Mouse (Mus musculus): ENCODE measurements around the gene Dnajb13.

Dnajb13 gene

DNA sequence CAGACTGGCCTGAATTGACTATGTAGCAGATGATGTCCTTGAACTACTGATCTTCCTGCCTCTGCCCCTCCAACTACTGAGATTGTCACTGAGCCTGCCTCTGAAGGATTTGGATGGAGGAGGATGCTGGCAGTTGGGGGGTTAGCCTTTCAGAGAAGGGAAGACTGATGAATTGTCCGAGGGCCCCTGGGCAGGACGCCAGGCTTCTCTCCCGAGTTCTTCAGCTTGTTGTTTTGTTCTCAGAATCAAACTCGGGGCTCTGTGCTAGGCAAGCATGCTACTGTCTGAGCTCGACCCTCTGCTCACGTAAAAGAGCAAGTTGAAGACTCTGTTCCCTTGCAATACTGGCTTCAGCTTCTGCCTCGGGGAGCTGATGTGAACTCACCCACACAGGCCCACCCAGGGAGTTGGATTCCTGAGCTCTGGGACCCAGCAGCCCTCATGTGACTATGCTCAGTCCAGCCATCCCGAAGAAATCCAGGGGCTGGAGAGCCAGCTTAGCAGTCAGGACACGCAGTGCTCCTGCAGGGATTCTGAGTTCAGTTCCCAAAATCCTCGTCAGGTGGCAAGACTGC, 26.2 kb downstream of the Dnajb13 start:
- no peak for DNase-seq (ENCODE audit: low read depth, low spot score)

DNA sequence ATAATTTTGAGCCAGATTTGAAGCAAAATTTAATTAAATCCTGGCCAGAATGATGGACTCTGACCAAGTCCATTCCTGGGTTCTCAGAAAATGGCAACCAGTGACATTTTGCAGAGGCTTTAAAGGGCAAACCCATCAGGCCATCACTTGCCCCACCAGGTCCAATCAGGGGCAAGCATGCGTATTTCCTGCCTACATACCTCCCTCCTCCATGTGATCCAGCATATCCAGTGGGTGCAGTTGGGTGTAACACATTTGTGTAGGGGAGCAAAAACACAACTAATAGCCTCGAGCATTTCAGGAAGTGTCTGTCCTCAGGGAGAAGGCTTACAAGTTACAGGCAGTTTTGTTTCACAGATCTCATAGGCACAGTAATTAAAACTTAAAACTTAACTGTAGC, 27.5 kb downstream of the Dnajb13 start:
- no peak for DNase-seq (ENCODE audit: low read depth, low spot score)

DNA sequence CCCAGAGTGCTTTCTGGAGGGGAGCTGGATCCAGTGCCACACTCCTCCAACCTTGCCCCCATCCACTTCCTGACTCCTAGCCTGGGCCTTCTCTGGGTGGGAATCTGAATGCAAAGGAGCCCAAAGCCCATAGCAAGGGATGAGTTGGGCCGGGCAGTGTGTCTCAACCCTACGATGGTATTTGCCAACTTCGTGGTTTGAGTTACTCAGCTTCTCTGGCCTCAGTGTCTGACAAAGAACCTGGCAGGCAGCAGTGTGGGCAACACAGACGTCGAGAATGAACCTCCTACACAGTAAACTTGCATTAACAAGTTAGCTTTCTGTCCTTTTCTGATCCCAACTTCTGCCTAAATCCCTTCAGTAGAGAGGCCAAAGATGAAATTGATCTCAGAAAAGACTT, 30.3 kb downstream of the Dnajb13 start:
- DNase-seq (ENCODE audit: low read depth, low spot score), result peak; percentile 74

DNA sequence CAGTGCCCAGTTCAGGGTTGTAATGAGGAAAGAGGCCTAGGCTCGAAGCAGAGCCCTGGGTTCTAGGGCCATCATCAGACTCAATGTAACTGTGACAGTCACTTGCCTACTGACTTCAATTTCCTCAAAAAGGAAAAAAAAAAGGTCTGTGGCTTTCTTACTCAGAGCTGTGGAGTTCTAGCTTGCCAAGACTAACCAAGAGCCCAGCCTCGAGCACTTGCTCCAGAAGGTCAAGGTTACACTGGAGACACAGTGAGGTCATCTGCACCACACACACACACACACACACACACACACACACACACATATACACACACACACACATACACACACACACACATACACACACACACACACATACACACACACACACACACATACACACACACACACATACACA, 32.7 kb downstream of the Dnajb13 start:
- peak; percentile 34 for DNase-seq (ENCODE audit: low read depth, low spot score)

DNA sequence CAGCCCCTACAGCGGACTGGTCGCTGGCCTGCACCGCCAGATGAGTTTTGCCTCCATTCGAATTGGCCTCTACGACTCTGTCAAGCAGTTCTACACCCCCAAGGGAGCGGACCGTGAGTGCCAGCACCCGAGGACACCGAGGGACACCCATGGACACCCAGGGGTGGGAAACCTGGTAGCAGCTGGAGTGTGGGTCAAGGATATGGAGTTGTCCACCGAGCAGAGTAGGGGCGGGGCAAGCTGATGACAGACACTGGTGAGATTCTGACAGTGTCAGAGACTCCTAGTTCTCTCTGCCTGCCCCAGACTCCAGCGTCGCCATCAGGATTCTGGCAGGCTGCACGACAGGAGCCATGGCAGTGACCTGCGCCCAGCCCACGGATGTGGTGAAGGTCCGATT, 34.6 kb downstream of the Dnajb13 start:
- no peak for DNase-seq (ENCODE audit: low read depth, low spot score)

DNA sequence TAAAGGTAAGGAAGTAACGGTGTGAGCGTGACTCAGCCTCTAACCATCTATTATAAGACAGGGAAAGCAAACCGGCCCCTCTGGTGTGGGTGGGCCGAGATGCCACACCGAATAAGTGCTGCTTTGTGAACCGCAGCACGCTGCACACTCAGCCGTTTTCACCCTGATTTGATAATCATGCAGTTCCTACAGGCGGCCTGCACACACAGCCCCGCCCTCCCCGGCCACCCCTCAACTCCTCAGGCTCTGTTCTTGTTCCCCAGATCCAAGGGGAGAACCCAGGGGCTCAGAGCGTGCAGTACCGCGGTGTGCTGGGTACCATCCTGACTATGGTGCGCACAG, 35.0 kb downstream of the Dnajb13 start:
- DNase-seq (ENCODE audit: low read depth, low spot score), result no peak

DNA sequence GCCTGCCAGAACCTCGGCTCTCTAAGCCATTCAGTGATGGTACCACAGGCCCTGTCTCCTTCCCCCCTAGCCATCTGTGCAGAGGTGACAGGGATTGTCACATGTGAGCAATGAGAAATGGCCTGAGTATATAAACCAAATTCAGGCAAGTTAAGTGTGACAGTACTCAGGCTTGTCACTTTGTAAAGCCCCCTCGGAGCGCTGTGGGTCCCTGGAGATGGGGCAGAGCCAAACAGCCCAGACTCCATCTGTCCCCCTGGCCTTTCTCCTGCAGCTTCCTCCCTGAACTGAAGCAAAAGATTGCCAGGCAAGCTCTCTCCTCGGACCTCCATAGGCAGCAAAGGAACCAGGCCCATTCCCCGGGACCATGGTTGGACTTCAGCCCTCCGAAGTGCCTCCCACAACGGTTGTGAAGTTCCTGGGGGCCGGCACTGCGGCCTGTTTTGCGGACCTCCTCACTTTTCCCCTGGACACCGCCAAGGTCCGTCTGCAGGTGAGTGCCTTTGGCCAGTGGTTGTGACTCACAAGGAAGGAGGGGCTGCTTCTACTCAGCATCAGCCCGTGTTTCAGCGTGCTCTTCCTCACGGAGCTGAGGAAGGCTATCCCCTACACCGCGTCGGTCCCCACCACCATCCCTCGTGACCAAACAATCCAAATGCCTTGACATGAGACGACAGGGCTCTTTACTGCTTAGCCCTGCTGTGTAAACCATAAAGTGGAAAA, 35.5 kb downstream of the Dnajb13 start:
- no peak for DNase-seq (ENCODE audit: low read depth, low spot score)

DNA sequence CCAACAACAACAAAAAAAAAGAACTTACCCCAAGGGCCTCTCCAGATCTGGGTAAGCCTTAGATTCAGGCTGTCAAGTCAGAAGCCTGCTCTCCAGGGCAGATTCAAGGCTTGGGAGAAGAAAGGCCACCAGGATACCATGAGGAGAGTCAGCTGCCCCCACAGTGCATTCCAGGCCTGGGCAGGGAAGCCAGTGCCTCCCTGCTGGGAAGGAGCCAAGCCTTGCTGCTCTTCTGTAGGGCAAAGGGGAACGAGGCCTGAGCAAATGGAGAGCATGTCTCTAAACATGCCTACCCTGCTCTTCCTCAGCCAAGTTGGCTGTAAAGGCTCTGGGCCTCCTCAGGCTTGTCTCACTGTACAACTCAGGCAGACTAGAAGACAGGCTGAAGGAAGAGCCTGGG, 40.1 kb downstream of the Dnajb13 start:
- DNase-seq (ENCODE audit: low read depth, low spot score), result peak; percentile 74

DNA sequence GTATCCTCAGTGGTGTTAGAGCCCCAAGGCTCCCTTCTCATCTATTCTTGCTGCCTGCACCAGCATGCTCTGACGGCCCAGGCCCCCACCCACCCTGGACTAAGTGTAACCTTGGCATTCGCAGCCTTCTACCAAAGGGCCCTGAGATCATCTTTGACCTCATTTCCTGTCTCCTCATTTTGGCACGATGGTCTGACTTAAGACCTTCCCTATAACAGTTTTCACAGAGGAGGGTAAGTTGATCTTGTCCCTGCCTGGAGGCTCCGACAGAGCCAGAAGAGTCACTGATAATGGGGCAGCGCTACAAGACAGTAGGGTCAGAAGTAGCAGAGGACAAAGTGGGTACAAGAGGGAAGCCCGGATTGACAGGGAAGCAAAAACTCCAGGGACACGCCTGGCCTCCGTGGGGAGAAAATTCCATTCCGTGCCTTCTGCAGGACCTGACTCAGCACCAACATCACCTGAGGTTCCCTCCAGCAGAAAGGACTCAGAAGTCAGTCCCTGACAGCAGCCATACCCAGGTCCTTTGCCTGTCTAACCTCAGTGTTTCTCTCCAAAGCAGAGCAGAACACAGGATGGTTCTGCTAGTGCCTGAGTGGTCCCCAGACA, 40.8 kb downstream of the Dnajb13 start:
- peak; percentile 12 for DNase-seq (ENCODE audit: low read depth, low spot score)

DNA sequence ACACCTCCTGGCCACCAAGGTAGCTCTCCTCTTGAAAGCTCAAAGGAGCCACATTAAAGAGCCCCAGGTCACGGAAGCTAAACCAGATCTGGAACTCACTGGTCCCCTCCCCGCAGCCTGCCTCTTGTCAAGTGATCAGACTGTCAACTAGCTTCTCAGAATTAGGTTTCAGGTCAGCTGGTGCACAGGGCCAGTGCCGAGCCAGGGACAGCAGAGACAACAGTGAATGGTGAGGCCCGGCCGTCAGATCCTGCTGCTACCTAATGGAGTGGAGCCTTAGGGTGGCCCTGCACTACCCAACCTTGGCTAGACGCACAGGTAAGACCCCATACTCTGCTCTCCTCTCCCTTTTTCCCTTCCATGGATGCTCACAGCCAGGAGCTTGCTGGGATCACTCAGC, 42.0 kb downstream of the Dnajb13 start, which contains the start of gene Ucp3:
Ucp3 (plus strand) TSS at position 214 of the 400 bp plus-strand sequence.
- DNase-seq (ENCODE audit: low read depth, low spot score), result no peak

DNA sequence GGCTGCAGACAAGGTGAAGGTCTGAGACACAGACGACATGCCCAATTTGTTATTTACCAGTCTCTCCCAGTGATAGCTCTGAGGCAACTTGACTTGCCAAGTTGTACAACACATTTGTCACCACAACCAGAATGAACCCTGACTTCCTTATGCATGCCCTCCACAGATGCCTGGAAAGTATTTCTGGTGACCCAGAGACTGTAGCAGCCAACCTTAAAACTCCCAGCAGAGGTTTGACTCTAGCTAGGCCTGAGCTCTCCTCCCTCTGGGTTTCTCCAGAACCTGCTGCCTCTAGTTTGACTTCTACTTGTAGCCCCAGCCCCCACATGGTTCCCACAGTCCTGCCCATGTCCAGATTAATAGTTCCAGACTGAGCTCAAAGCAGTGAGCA, 43.4 kb downstream of the Dnajb13 start:
- DNase-seq (ENCODE audit: low read depth, low spot score), result no peak

DNA sequence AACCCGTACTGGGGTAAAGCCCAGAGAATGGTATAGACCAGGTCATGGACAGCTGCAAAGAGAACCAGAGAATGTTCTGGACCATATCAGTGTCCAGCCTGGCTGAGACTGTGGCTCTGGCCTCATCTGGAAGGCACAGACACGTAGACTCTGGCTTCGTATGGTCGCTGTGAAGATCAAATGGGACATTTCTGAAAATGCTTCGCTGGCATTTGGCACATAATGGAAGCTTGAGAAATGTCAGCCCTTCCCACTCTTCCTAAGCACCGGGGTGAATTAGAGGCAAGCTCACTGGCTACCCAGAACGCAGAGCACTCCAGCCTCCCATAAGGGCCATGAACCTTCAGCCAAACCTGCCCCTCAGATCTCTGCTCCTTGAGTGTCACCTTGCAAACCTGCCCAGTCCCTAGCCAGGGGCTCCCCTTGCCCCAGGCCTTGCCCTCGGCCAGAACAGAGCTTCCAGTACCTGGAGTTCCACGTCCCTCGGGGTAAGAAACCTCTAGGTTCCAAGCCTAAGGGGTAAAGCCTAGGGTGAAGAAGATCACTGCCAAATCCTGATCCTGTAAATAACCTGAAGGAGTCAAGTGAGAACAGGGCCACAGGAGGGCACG, 43.9 kb downstream of the Dnajb13 start:
- DNase-seq (ENCODE audit: low read depth, low spot score), result no peak

DNA sequence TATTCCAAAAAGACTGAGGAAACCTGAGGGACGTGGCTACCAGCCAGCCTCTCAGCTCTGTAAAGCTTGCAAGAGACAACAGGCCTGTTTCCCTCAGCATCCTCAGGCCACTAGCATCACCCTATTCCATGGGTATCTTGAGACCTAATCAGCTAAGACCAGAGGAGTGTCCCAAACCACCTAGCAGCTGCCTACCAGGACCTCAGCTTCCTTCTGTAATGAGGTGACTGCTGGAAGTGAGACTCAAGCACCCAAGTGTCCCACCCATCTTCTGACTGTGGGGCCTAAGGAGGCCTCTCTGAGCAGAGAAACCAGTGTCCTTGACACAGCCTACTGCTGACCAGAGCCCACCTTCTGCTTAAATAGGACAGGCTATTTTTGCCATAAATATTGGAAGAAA, 45.3 kb downstream of the Dnajb13 start:
- DNase-seq (ENCODE audit: low read depth, low spot score), result no peak

DNA sequence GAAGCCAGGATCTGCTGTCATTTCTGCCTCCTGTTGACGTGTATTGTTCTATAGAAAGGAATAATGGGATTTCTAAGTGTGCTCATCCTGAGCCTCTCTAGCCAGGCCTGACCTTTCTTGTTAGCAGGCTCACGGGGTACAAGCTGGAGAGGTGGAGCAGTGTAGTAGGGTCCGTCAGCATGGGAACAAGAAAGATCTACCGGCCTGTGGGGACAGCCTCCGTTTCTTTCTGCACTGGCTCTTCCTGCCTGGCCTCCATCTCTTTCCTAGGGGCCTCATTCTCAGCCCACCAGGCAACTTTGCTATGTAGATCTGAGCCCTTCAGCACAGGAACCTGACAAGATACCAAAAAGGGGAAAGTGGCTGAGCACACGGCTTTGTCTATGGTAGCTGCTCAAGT, 46.0 kb downstream of the Dnajb13 start:
- no peak for DNase-seq (ENCODE audit: low read depth, low spot score)

DNA sequence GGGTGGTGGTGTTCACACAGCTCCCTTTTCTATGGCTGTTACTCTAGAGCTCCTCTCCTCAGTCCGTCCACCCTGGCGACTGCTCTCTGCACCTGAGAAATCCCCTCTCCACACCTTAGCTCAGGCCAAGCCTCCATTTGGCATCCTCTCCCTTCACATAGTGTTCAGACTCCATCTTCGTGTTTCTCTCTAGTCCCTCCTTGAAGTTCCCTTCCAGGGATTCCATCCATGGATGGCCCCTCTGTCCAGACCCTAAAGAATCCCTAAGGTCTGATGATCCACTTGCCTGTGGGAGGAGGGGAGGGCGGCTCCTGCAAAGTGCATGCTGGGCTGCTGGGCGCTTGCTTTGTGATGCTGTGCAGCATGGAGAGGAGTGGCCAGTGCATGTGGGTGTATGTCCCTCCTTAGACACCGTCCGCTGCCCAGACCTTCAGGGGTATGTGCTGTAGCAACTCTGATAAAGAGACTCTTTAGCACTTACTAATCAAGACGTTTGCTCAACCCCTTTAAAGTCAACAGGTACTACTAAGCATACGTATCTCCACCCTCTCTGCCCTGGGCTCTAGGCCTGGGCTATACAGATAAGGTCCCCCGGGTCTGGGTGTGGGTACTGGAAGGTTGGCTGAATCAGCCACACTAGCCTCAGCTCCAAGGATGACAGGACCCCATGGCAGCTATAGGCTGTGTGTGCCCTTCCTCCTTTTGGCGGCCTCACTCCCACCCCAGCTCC, 47.8 kb downstream of the Dnajb13 start:
- DNase-seq (ENCODE audit: low read depth, low spot score), result no peak

DNA sequence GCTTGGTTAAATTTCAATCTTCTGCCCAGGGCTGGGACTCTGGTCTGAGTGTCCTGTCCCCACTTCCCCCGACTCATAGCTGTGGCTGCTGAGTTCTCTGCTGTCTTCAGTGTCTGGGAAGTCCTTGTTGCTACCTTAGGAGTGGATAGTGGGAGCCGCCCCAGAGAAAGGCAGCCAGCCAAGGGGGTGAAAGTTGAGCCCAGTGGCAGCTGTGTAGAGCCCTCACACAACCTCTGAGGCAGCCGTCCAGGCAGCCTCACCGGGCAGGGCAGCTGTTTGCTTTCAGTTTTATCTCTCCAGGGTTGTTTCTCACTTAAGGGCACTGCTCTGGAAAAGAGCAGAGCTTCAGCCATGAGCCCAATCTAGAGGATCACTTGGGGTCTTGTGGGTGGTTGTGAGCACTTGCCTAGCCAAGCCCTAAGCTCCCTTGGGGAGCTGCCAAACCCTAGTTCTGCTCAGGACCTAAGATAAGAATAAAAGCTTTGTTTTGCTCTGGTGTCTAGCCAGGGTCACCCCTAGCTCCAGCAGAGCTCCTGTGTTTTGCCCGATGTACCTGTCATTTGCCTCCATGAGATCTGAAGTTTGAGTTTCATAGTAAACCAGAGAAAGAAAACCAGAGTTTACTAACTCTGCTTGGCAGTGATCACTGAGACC, 49.0 kb downstream of the Dnajb13 start:
- DNase-seq (ENCODE audit: low read depth, low spot score), result peak; percentile 76

DNA sequence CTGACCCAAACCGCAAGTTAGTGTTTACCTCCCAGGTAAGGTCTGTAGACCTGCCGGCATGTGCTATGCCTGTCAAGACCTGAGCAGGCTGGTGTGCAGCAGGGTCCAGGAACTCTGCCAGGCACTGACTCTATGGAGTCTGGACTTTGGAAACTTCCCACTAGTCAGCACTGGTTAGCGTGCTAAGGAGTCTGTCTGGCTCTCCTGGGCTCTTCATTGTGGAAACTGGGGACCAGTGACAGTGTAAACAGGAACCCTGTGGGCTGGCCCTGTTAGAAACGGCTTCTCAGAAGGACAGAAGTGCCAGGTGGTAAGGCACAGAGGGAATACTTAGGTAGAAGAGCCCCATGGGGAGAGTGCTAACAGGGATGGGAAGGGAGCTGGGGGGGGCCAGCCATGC, 49.5 kb downstream of the Dnajb13 start:
- peak; percentile 40 for DNase-seq (ENCODE audit: low read depth, low spot score)

DNA sequence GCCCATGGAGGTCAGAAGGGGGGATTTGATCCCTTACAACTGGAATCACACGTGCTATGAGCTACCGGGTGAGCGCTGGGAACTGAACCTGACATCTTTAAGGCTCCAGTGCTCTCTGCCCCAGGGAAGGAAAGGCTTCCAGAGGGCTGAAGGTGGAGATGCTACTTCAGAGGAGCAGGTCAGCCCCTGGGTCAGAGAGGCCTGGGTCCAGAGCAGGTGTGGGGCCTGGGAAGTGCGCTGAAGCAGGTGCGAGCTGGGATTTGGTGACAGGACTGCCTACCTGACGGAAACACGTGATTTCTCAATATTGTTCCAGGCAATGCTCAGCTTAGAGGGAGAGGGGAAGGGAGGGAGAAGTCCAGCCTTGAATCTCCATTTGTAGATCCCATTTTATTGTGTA, 50.5 kb downstream of the Dnajb13 start:
- no peak for DNase-seq (ENCODE audit: low read depth, low spot score)

DNA sequence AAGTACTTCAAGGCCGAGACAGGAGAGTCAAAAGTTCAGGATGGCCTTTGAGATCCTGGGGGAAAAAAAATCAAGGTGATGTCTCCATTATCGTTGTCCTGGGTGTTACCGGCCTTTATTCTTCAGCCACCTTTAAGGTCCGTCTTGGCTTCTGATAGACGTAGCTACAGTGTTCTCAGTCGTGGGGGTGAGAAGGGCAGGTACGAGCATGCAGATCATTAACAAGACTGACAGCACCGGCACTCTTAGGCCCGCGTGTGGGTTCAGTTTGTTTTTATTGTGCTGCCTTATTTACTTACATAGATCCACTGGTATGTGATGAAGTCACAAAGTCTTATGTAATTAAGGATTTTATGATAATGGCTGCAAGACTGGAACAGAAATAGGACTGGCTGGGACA, 51.0 kb downstream of the Dnajb13 start:
- DNase-seq (ENCODE audit: low read depth, low spot score), result no peak

DNA sequence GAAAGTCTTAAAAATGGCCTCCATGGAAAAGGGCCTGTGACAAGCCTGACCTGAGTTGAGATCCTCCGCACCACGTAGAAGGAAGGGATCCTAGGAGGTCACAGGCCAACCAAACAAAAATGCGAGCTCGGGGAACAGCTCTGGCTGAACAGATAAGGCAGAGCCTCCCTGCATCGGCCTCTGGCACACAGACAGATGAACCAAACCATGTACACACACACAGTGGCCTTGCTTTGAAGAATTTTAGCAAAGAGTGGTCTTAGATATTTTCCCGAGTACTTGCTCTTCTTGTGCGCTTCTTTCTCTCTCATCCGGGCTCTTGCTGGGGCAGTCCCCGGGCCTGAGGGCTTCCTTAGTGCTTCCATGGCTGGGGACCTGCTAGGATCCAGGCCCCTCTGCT, 51.6 kb downstream of the Dnajb13 start:
- DNase-seq (ENCODE audit: low read depth, low spot score), result no peak

DNA sequence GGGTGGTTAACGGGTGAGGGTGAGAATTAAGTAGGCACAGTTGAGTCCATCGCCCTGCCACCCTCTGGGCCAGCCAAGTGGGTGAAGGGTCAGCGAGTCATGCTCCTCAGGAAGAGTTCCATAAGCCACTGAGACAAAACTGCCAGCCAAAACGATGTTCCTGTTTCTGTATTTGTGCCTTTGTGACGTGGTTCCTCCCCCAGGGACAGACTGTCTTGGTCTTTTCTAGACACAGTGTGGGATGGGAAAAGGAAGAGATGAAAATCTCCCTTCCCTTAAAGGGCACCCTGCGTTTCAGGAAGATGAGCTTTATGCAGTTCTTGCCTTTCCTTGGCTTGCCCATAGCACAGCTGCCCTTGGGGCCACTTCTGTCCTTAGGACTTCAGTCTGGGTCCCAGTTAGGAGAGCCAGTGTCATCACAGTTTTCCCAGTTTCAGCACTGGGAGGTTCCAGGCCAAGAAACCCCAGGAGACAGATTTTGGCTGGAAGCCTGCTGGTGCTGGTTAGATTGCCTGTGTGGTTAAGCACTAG, 53.1 kb downstream of the Dnajb13 start:
- DNase-seq (ENCODE audit: low read depth, low spot score), result peak; percentile 61

Data from 3T3-L1 (cell line).